Mouse (Mus musculus) c-Kit-positive CD71-positive TER-119-negative erythroid progenitor cells, embryonic 14.5 days (primary cell): ENCODE measurements around the gene Psmd14.
A peak's percentile ranks its signal among the peaks of the same experiment; 100 is the strongest.

Experiments used
- DNase-seq: peaks from one replicate; pipeline ENCODE4 v3.0.0-alpha.2; 2013; ENCODE audit warnings: low read depth

Psmd14 gene

GRCm38 (mm10) chr2:61760044-61760443, 48.5 kb downstream of the Psmd14 start:
- peak; percentile 59 for DNase-seq

DNA sequence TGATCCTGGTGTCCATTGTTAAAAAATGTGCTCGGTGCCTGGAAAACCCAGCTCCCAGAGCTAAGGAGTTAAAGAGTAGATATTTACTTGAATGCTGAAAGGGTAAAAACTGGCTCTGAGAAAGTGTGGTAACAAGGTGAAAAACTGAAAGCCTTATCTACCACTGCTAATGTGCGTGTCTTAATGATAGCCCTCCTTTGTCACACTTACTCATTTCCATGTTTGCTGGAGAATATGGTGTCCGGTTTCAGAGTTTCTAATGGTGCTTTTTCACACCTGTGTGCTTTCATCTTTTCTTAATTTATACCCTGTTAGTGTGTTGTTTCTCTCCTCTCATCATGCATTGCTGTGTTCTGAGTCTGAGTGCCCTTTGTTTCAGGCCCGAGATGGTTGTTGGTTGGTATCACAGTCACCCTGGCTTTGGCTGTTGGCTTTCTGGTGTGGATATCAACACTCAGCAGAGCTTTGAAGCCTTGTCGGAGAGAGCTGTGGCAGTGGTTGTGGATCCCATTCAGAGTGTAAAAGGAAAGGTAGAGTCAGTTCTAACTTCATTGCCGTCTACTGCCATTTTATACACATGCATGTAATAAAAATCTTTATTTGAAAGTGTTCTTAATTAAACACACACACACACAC, 53.1 kb downstream of the Psmd14 start:
- no peak for DNase-seq

DNA sequence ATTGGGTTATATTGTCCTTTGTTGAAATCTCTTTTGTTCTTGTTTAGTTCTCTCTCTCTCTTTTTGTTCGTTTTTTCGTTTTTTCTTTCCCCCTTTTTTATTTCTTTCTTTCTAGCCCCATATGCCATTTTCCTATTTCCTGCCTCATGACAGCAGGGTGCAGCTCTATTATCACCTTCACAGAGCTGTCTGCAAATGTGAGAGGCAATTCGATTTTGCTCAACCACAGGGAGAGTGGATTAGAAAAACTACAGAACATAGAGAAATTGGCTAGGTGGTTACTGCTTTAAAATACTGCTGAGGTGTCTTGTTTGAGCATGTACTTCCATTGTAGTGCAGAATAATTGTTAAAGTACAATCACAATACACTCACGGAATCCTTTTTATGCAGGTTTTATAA, 54.0 kb downstream of the Psmd14 start:
- DNase-seq, result no peak

DNA sequence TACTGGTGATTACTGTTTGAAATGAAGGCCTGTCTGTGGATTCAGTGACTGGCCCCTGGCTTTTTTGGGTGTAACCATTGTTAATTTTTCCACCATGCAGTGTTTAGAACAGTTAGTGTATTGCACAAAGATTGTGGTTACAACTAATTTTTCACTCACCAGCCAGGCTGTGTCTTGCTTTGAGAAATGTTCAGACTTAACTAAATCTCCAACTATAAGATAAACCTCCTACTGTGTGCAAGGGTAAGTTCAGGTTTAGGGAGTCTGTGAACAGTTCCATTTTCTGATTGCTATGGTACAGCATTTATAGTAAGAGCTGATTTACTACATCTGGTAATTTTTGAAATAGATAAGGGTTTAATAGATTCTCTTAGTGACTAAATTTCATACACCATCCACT, 69.3 kb downstream of the Psmd14 start:
- no peak for DNase-seq

DNA sequence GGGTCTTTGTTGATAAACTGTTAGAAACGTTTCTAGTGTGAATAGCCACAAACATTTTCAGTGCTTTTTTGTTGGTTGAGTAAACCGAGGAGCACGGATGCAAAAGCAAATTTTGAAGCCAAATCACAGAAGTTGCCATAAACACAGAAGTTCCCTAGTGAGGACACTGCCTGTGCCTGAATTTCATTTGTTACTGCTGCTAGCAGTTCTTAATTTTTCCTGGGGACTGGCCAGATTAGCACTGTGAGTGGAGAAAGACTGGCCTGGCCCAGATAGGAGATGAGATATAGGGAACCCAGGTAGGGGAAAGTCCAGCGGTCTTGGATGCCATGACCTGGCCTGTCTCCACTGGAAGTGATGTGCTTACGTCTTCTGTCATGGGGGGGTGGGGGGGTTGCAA, 83.5 kb downstream of the Psmd14 start:
- no peak for DNase-seq

GRCm38 (mm10) chr2:61798048-61798447, 86.6 kb downstream of the Psmd14 start:
- no peak for DNase-seq

DNA sequence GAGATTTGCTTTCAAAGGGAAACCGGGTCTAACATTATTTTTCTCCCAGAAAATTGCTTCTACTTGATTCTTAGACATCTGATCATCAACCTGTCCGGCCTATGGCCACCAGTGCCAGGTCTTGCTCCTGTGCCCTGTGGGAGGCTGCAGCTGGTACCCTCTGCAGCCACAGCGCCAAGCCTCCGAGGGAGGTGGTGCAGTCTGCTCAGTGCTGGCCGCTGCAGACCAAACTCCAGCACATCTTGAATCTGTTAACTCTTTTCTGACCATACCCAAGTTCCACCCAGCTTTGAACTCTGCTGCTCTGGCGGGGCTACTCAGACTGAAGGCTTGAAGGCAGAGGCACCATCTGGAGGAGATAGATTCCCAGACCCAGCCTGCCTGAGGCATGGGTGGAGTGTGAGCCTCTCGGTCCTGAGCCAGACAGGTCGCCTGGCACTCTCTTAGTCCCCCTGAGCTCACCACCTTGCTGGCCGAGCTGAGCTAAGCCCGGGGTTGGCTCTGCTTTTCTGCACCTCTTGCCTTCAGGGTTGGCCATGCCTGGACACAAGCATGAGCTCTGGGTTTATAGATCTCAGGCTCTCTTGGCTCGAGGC, 91.3 kb downstream of the Psmd14 start, which contains the start of gene Tbr1:
TSS of gene Tbr1 (plus strand) at position 275 of the 596 bp plus-strand sequence.
- no peak for DNase-seq

- DNase-seq, result no peak
These were observed 92.2 kb downstream of the Psmd14 start for GRCm38 (mm10) chr2:61803443-61804367.

GRCm38 (mm10) chr2:61804382-61804840, 92.9 kb downstream of the Psmd14 start:
- DNase-seq, result no peak

DNA sequence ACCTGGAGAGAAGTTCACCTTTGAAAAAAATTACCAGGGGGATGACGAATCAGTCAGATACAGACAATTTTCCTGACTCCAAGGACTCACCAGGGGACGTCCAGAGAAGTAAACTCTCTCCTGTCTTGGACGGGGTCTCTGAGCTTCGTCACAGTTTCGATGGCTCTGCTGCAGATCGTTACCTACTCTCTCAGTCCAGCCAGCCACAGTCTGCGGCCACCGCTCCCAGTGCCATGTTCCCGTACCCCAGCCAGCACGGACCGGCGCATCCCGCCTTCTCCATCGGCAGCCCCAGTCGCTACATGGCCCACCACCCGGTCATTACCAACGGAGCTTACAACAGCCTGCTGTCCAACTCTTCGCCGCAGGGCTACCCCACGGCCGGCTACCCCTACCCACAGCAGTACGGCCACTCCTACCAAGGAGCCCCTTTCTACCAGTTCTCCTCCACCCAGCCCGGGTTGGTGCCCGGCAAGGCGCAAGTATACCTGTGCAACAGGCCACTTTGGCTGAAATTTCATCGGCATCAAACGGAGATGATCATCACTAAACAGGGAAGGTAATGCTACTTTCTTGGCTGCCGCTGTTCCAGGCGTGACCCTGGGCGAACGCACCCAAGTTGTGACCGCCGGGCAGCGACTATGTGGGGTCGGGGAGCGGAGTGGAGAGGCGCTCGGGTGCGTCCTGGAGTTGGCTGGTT, 93.5 kb downstream of the Psmd14 start:
- DNase-seq, result no peak

DNA sequence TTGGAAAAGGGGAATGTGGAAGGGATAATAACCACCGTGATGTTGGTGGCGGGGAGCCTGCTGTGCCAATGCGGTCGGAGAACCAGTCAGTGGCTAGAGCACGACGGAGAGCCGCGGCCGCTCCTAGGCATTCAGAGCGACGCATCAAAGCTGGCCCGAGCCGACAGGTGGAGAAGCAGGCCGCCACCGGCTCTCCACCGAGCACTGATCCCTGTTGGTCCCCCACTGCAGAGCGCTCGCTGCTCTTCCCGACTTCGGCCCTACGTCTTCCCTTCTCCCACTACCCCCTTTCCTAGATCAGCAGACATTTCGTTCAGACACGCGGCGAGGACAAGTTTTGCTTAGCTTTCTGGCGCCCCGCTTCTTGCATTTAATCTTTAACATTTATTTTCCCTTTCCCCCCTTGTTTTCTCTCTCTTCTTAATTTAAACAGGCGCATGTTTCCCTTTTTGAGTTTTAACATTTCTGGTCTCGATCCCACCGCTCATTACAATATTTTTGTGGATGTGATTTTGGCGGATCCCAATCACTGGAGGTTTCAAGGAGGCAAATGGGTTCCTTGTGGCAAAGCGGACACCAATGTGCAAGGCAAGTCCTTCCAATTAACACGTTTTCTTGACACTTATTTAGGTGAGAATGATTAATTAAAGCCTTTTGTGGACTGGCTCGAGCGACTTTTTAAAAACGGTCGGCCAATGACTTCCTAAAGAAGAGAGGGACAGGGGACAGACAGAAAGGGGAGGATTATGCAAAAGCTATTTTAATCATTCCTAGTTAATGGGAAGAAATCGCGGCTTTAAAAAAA, 94.2 kb downstream of the Psmd14 start:
- no peak for DNase-seq

DNA sequence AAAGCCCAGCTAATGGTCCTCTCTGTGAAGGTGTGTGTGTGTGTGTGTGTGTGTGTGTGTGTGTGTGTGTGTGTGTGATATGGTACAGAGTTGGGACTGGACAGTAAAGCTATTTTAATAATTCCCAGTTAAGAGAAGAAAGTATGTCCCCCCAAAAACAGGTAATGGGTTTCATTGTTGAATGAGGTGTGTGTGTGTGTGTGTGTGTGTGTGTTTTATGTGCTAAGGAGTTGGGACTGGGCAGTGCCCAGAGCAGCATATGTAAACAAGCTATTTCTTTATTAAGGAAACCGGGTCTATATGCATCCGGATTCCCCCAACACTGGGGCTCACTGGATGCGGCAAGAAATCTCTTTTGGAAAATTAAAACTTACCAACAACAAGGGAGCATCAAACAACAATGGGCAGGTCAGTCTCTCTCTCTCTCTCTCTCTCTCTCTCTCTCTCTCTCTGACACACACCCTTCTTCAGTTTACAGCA, 94.9 kb downstream of the Psmd14 start:
- DNase-seq, result no peak

DNA sequence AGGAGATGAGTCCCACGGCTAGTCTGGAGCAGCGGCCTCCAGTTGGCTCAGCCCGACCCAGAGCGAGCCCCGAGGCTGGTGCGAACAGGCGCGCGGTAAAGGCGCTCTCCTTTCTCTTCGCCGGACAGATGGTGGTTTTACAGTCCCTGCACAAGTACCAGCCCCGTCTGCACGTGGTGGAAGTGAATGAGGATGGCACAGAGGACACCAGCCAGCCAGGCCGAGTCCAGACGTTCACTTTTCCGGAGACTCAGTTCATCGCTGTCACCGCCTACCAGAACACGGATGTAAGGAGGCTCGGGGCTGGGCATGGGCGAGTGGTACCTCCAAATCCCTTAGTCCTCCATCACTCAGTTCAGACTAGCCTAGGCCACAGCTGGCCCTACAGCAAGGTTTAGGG, 95.7 kb downstream of the Psmd14 start:
- no peak for DNase-seq

DNA sequence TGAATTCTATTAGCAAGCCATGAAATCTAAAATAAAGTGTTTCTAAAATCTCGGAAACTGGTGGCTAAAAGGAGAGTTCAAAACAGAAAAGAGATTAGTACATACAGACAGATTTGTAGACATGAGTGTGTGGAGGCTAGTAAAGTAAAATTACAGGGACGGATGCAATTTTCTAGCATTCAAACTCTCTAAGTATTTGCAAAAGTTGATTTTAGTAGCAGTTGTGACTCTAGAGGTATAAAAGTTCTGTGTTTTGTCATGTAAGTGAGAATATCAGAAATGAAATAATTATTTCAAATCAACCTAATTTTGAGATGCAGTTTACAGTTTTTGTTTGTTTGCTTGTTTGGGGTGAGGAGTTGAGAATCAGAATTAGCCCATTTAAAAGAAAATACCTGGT, 96.3 kb downstream of the Psmd14 start:
- DNase-seq, result no peak

GRCm38 (mm10) chr2:61808776-61809175, 97.3 kb downstream of the Psmd14 start:
- no peak for DNase-seq

DNA sequence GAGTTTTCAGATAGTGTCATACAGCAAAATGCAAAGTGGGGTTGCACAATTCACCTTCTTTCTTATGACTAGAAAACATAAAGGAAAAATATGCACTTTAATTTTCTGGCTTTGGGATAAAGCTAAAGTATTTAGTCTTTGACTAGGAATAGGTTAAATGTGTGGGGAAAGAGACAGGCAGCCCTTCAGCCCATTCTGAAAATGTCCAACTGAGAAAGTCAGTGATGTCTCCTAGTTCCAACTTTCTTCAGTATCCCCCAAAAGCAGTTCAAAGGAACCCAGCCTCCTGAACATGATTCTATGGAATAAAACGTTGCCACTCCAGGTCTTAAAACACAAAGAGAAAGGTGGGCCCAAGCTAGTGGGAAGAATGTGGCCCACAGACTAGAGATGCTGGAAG, 97.9 kb downstream of the Psmd14 start:
- DNase-seq, result no peak

GRCm38 (mm10) chr2:61810751-61811150, 99.3 kb downstream of the Psmd14 start:
- DNase-seq, result no peak

DNA sequence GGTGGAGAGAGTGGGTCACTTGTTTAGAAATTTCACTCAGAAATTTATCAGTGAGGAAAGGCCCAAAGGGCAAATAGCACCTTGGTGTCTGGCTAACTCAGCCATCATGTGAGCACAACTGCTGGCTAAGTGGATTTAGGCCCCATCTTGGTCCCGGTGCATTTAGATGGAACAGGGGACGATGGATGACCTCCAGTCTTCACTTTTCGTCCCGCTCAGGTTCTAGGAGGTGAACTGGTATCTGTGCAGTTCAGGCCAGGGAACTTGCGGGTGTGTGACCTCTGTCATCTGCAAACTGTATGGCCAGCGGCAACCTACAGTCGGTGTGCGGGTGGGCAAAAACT, 99.6 kb downstream of the Psmd14 start:
- DNase-seq, result no peak

DNA sequence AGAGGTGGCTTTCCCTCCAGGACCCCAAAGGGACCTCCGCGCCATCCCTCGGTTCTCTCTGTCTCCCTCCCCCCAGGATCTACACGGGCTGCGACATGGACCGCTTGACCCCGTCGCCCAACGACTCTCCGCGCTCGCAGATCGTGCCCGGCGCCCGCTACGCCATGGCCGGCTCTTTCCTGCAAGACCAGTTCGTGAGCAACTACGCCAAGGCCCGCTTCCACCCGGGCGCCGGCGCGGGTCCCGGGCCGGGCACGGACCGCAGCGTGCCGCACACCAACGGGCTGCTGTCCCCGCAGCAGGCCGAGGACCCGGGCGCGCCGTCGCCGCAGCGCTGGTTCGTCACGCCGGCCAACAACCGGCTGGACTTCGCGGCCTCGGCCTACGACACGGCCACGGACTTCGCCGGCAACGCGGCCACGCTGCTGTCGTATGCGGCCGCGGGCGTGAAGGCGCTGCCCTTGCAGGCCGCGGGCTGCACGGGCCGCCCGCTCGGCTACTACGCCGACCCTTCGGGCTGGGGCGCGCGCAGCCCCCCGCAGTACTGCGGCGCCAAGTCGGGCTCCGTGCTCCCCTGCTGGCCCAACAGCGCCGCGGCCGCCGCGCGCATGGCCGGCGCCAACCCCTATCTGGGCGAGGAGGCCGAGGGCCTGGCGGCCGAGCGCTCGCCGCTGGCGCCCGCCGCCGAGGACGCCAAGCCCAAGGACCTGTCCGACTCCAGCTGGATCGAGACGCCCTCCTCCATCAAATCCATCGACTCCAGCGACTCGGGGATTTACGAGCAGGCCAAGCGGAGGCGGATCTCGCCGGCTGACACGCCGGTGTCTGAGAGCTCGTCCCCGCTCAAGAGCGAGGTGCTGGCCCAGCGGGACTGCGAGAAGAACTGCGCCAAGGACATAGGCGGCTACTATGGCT, 100.3 kb downstream of the Psmd14 start:
- DNase-seq, result no peak

- DNase-seq, result no peak
These were observed 101.0 kb downstream of the Psmd14 start for GRCm38 (mm10) chr2:61812536-61812935.
